Mouse (Mus musculus): ENCODE measurements around the gene Supt3.

The Supt3 gene

GRCm38 (mm10) chr17:44776738-44777270, at the start of gene Supt3:
TSS of gene Supt3 (plus strand) at chr17:44777152.
- DNase-seq (ENCODE audit: low read depth, low spot score): peak; percentile 89

- DNase-seq (ENCODE audit: low read depth, low spot score): no peak
These were observed 49.3 kb upstream of the Supt3 start for GRCm38 (mm10) chr17:44727675-44728074.

GRCm38 (mm10) chr17:44728464-44728863, 48.5 kb upstream of the Supt3 start:
- DNase-seq (ENCODE audit: low read depth, low spot score): no peak

GRCm38 (mm10) chr17:44733544-44734310, 43.2 kb upstream of the Supt3 start:
- no peak for DNase-seq (ENCODE audit: low read depth, low spot score)

GRCm38 (mm10) chr17:44734501-44735222, 42.3 kb upstream of the Supt3 start:
- DNase-seq (ENCODE audit: low read depth, low spot score): no peak

- no peak for DNase-seq (ENCODE audit: low read depth, low spot score)
These were observed 41.5 kb upstream of the Supt3 start for GRCm38 (mm10) chr17:44735223-44735990.

- no peak for DNase-seq (ENCODE audit: low read depth, low spot score)
These were observed 40.9 kb upstream of the Supt3 start for GRCm38 (mm10) chr17:44735991-44736561.

GRCm38 (mm10) chr17:44737275-44738120, 39.5 kb upstream of the Supt3 start:
- DNase-seq (ENCODE audit: low read depth, low spot score): no peak

- DNase-seq (ENCODE audit: low read depth, low spot score): no peak
These were observed 38.8 kb upstream of the Supt3 start for GRCm38 (mm10) chr17:44738121-44738637.

- DNase-seq (ENCODE audit: low read depth, low spot score): no peak
These were observed 34.7 kb upstream of the Supt3 start for GRCm38 (mm10) chr17:44742246-44742645.

- no peak for DNase-seq (ENCODE audit: low read depth, low spot score)
These were observed 33.2 kb upstream of the Supt3 start for GRCm38 (mm10) chr17:44743780-44744179.

GRCm38 (mm10) chr17:44745378-44745777, 31.6 kb upstream of the Supt3 start:
- no peak for DNase-seq (ENCODE audit: low read depth, low spot score)

GRCm38 (mm10) chr17:44766318-44766717, 10.6 kb upstream of the Supt3 start:
- no peak for DNase-seq (ENCODE audit: low read depth, low spot score)

GRCm38 (mm10) chr17:44766975-44767374, 10.0 kb upstream of the Supt3 start:
- no peak for DNase-seq (ENCODE audit: low read depth, low spot score)

GRCm38 (mm10) chr17:44767375-44767774, 9.6 kb upstream of the Supt3 start:
- no peak for DNase-seq (ENCODE audit: low read depth, low spot score)

- DNase-seq (ENCODE audit: low read depth, low spot score): no peak
These were observed 8.4 kb upstream of the Supt3 start for GRCm38 (mm10) chr17:44768522-44768921.

GRCm38 (mm10) chr17:44770871-44771270, 6.1 kb upstream of the Supt3 start:
- DNase-seq (ENCODE audit: low read depth, low spot score): no peak

GRCm38 (mm10) chr17:44772576-44772975, 4.4 kb upstream of the Supt3 start:
- no peak for DNase-seq (ENCODE audit: low read depth, low spot score)

- DNase-seq (ENCODE audit: low read depth, low spot score): peak; percentile 45
These were observed 419 bp downstream of the Supt3 start for GRCm38 (mm10) chr17:44777337-44777804.

GRCm38 (mm10) chr17:44778141-44778540, 1.2 kb downstream of the Supt3 start:
- DNase-seq (ENCODE audit: low read depth, low spot score): no peak
